ENCODE assay signal across 8 mouse cellular contexts in the genomic region with DNA sequence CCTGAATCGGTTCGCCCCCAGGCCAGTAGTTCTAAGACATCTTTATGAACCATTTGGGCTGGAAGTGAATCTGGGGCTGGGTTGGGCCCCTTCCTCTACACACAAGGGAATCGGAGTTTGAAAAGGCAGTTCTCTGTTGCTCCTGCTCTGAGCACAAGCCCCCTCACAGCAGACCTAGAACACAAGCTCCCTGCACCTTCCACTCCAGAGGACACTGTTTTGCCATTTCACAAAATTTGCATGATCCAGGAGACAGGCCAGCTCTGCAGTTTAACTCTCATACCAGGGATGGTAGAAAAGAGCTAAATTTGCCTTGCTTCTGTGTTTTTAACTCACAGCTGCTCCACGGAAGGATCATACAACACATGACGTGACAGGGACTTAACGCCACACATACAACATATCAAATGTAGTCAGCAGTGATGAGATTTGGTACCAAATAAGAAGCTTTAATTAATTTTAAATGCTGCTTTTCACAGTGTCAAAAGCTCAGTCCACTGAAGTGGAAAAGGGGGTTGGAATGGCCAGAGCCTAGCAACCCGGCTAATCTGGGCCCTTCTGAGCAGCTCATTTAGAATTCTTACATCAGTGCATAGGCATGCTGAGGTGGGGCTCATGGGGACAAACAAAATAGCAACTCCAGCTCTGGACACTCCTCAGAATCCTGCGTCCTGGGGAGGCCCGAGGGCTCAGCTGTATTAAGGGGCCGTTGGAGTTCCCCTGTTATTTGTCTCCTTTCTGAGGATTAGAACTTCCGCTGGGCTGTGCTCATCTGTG.
DNase-seq lines count a peak whose midpoint lies in the region; ATAC-seq lines count a peak whose summit lies in the region.

No protein-coding gene starts in this region.

- no peak overlapping the region for H3K4me3 ChIP-seq in embryonic facial prominence, embryonic 12.5 days
- no peak overlapping the region for H3K4me3 ChIP-seq in midbrain, embryonic 12.5 days

- H3K36me3 ChIP-seq in embryonic facial prominence, embryonic 12.5 days: no peaks in the 10 kb centered on the region
- no peaks in the 10 kb centered on the region for H3K36me3 ChIP-seq in midbrain, embryonic 12.5 days

- 46% methylated on average over 11 of the region's 11 CpGs for WGBS in embryonic facial prominence, embryonic 12.5 days
- WGBS in midbrain, embryonic 12.5 days: 16% methylated on average over 11 of the region's 11 CpGs

- H3K4me2 ChIP-seq in embryonic facial prominence, embryonic 12.5 days (replicated peaks): no peak overlapping the region
- peak overlapping the region; percentile 15; the same call in 1 of the 2 replicates for H3K4me2 ChIP-seq in midbrain, embryonic 12.5 days (replicated peaks)

- peaks cover 3% of the 10 kb centered on the region; the same call in 1 of the 2 replicates for H3K4me1 ChIP-seq in embryonic facial prominence, embryonic 12.5 days
- peaks cover 58% of the 10 kb centered on the region for H3K4me1 ChIP-seq in midbrain, embryonic 12.5 days

- DNase-seq in heart, adult 11 months: peak; percentile 92
- DNase-seq in heart, postnatal 36 days: no peak
- DNase-seq in heart, postnatal 14 days: peak; percentile 3 to 26
- DNase-seq in ovary, postnatal 36 days (ENCODE audit: low spot score): no peak
- no peak for DNase-seq in left cerebral cortex, adult 18-20 months (ENCODE audit: low spot score in 2 of 2)
- DNase-seq in thymus, postnatal 10 days (ENCODE audit: low spot score in 2 of 2): no peak

- 0 out of 2 replicates have a peak overlapping the region, but pooled peaks have one; percentile 30 for H3K27ac ChIP-seq in embryonic facial prominence, embryonic 12.5 days
- H3K27ac ChIP-seq in midbrain, embryonic 12.5 days (replicated peaks): peak overlapping the region; percentile 90

- ATAC-seq in embryonic facial prominence, embryonic 12.5 days (ENCODE audit: insufficient number of reproducible peaks, insufficient read depth, low FRiP score, low TSS enrichment): peak; percentile 61; the same call in 1 of the 2 replicates
- ATAC-seq in midbrain, embryonic 12.5 days (ENCODE audit: low FRiP score, low read depth): peak; percentile 88

- H3K27me3 ChIP-seq in embryonic facial prominence, embryonic 12.5 days: no peaks in the 10 kb centered on the region
- 0 out of 2 replicates have a peak, but pooled peaks cover 4% of the 10 kb centered on the region for H3K27me3 ChIP-seq in midbrain, embryonic 12.5 days

- no peaks in the 10 kb centered on the region for H3K9me3 ChIP-seq in embryonic facial prominence, embryonic 12.5 days
- no peaks in the 10 kb centered on the region for H3K9me3 ChIP-seq in midbrain, embryonic 12.5 days

- intact Hi-C loops in heart, postnatal 36 days (cut with DNase I): no loop called here
- intact Hi-C loops in heart, postnatal 14 days (cut with DNase I): no loop called here

- H3K9ac ChIP-seq in embryonic facial prominence, embryonic 12.5 days: no peak overlapping the region
- H3K9ac ChIP-seq in midbrain, embryonic 12.5 days (replicated peaks): no peak overlapping the region

Comparison
In these comparisons a context has a peak if more than half of its experiments do, and no peak if none do; other contexts are left out.
1. DNase-seq: peak in heart, adult 11 months (single experiment) and heart, postnatal 14 days (2 of 2); none in heart, postnatal 36 days (0 of 2), ovary, postnatal 36 days (single experiment), left cerebral cortex, adult 18-20 months (0 of 2) and thymus, postnatal 10 days (0 of 2).